Mouse (Mus musculus): ENCODE results near the gene Pif1. TPM values are rescaled to one million over a fixed set of nuclear protein-coding genes. Genes with fewer than 3 reads are reported as not detected.

The Pif1 gene
- polyA plus RNA-seq, 1 experiment from 2014 or later: 2.1 TPM

GRCm38 (mm10) chr9:65621196-65621595 lies 34.2 kb downstream of the Pif1 start:
- no peaks in the 10 kb centered on the region for H3K9me3 ChIP-seq (replicated peaks; ENCODE audit: control insufficient read depth, low read length, poor library complexity, severe bottlenecking)
- no peaks in the 10 kb centered on the region for H3K27me3 ChIP-seq (ENCODE audit: control insufficient read depth, insufficient read depth, low read depth, low read length)
- H3K4me3 ChIP-seq (ENCODE audit: low read depth, low read length): no peak overlapping the region
- no peaks in the 10 kb centered on the region for H3K36me3 ChIP-seq (ENCODE audit: control insufficient read depth, insufficient read depth, low read length)
- WGBS: 84% methylated on average over 4 of the region's 4 CpGs
- H3K4me2 ChIP-seq (ENCODE audit: low read length): no peak overlapping the region
- H3K27ac ChIP-seq (ENCODE audit: low read length): no peak overlapping the region
- no peak overlapping the region for H3K9ac ChIP-seq (ENCODE audit: low read depth, low read length)
- no peak for ATAC-seq
- no peaks in the 10 kb centered on the region for H3K4me1 ChIP-seq (ENCODE audit: control insufficient read depth, insufficient read depth, low read length)

GRCm38 (mm10) chr9:65621666-65622065 lies 34.7 kb downstream of the Pif1 start:
- ATAC-seq: no peak
- Histone ChIP-seq H3K27ac (ENCODE audit: low read length) (no peak overlapping the region), H3K36me3 (ENCODE audit: control insufficient read depth, insufficient read depth, low read length) (no peaks in the 10 kb centered on the region), H3K27me3 (ENCODE audit: control insufficient read depth, insufficient read depth, low read depth, low read length) (no peaks in the 10 kb centered on the region), H3K4me2 (ENCODE audit: low read length) (no peak overlapping the region), H3K9me3 (replicated peaks; ENCODE audit: control insufficient read depth, low read length, poor library complexity, severe bottlenecking) (no peaks in the 10 kb centered on the region), H3K9ac (ENCODE audit: low read depth, low read length) (no peak overlapping the region), H3K4me3 (ENCODE audit: low read depth, low read length) (no peak overlapping the region), H3K4me1 (ENCODE audit: control insufficient read depth, insufficient read depth, low read length) (no peaks in the 10 kb centered on the region)
- 85% methylated on average over 2 of the region's 2 CpGs for WGBS

GRCm38 (mm10) chr9:65622826-65623225 lies 35.9 kb downstream of the Pif1 start:
- Histone ChIP-seq H3K4me1 (ENCODE audit: control insufficient read depth, insufficient read depth, low read length) (no peaks in the 10 kb centered on the region), H3K36me3 (ENCODE audit: control insufficient read depth, insufficient read depth, low read length) (no peaks in the 10 kb centered on the region), H3K4me3 (ENCODE audit: low read depth, low read length) (no peak overlapping the region), H3K9ac (ENCODE audit: low read depth, low read length) (no peak overlapping the region), H3K27me3 (ENCODE audit: control insufficient read depth, insufficient read depth, low read depth, low read length) (peaks cover 8% of the 10 kb centered on the region), H3K27ac (ENCODE audit: low read length) (no peak overlapping the region), H3K4me2 (ENCODE audit: low read length) (no peak overlapping the region), H3K9me3 (replicated peaks; ENCODE audit: control insufficient read depth, low read length, poor library complexity, severe bottlenecking) (no peaks in the 10 kb centered on the region)
- ATAC-seq: no peak
- WGBS: 95% methylated on average over 5 of the region's 5 CpGs

DNA sequence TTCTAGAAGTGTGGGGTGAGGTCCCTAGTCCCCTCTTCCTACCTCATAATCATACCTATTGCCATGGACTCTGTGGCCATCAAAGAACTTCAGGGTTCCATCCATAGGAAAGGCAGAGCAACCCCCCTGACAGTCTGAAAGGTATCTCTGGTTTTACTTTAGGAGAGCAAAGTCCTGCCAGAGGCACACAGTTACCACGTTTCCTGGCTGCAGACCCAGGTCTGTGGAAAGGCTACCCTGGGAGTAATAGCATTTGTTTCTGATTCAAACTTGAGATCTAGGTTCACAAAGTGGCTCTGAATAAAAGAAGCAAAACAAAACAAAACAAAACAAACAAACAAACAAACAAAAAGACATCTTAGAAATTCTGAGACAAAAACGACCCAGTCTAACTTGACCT lies 37.3 kb downstream of the Pif1 start:
- H3K27me3 ChIP-seq (ENCODE audit: control insufficient read depth, insufficient read depth, low read depth, low read length): peaks cover 14% of the 10 kb centered on the region
- H3K4me1 ChIP-seq (ENCODE audit: control insufficient read depth, insufficient read depth, low read length): peaks cover 4% of the 10 kb centered on the region
- H3K9ac ChIP-seq (ENCODE audit: low read depth, low read length): no peak overlapping the region
- no peaks in the 10 kb centered on the region for H3K9me3 ChIP-seq (replicated peaks; ENCODE audit: control insufficient read depth, low read length, poor library complexity, severe bottlenecking)
- no peak overlapping the region for H3K4me2 ChIP-seq (ENCODE audit: low read length)
- no peak overlapping the region for H3K27ac ChIP-seq (ENCODE audit: low read length)
- H3K4me3 ChIP-seq (ENCODE audit: low read depth, low read length): no peak overlapping the region
- no peaks in the 10 kb centered on the region for H3K36me3 ChIP-seq (ENCODE audit: control insufficient read depth, insufficient read depth, low read length)
- no peak for ATAC-seq
- 71% methylated on average over 2 of the region's 2 CpGs for WGBS

GRCm38 (mm10) chr9:65629025-65629766 lies 42.2 kb downstream of the Pif1 start, which contains the start of gene Rbpms2:
Rbpms2 (plus strand) TSS chr9:65629648.
- Histone ChIP-seq H3K9ac (ENCODE audit: low read depth, low read length) (peak within 1 kb of the TSS; percentile 48), H3K27me3 (ENCODE audit: control insufficient read depth, insufficient read depth, low read depth, low read length) (peaks cover 38% of the 10 kb centered on the region), H3K4me2 (ENCODE audit: low read length) (peak within 1 kb of the TSS; percentile 94), H3K9me3 (replicated peaks; ENCODE audit: control insufficient read depth, low read length, poor library complexity, severe bottlenecking) (no peaks in the 10 kb centered on the region; the same call in 1 of the 2 replicates), H3K27ac (ENCODE audit: low read length) (no peak within 1 kb of the TSS), H3K4me3 (ENCODE audit: low read depth, low read length) (peak within 1 kb of the TSS; percentile 62), H3K4me1 (ENCODE audit: control insufficient read depth, insufficient read depth, low read length) (peaks cover 14% of the 10 kb centered on the region), H3K36me3 (ENCODE audit: control insufficient read depth, insufficient read depth, low read length) (no peaks in the 10 kb centered on the region)
- 2% methylated on average over 36 of the region's 40 CpGs for WGBS
- ATAC-seq: no peak

- under 1% methylated on average over 54 of the region's 83 CpGs for WGBS
- no peaks in the 10 kb centered on the region for H3K36me3 ChIP-seq (ENCODE audit: control insufficient read depth, insufficient read depth, low read length)
- no peak overlapping the region for H3K27ac ChIP-seq (ENCODE audit: low read length)
- H3K4me1 ChIP-seq (ENCODE audit: control insufficient read depth, insufficient read depth, low read length): peaks cover 14% of the 10 kb centered on the region
- peaks cover 38% of the 10 kb centered on the region for H3K27me3 ChIP-seq (ENCODE audit: control insufficient read depth, insufficient read depth, low read depth, low read length)
- no peaks in the 10 kb centered on the region; the same call in 1 of the 2 replicates for H3K9me3 ChIP-seq (replicated peaks; ENCODE audit: control insufficient read depth, low read length, poor library complexity, severe bottlenecking)
- H3K4me2 ChIP-seq (ENCODE audit: low read length): peak overlapping the region; percentile 94
- ATAC-seq: peak; percentile 81
- H3K4me3 ChIP-seq (ENCODE audit: low read depth, low read length): peak overlapping the region; percentile 62
- H3K9ac ChIP-seq (ENCODE audit: low read depth, low read length): peak overlapping the region; percentile 48
These were observed 43.0 kb downstream of the Pif1 start for GRCm38 (mm10) chr9:65629767-65630630.

DNA sequence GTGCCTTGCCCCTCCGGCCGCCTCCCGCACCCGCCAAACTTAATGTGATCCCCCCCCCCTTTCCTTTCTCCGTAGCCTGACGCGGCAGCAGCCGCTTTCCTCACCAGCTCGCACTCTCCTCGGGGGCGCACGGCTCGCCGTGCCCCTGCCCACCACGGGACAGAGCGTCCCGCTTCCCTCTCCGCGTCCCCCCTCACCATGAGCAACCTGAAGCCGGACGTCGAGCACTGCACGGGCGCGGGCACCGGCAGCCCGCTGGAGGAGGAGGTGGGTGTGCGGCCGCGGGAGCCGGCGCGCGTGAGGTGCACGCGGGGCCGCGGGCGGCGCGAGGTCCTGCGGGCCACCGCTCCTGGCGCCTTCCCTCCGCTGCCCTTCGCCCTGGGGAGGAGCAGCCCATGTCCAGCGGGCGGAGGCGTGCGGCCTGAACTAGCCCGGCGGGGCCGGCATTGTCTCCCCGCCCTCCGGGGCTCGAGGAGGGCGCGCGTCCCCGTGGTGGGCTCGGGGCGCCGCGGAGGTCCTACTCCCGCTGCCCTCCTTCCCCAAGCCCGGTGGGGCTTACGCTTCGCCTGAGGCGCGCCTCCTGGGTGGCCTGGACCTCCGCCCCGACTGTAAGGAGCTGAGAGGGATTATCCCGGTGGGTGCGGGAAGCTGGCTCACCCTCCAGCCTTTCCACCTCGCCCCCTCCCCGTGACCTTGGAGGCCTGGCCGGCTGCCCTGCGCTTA lies 43.8 kb downstream of the Pif1 start:
- Histone ChIP-seq H3K27me3 (ENCODE audit: control insufficient read depth, insufficient read depth, low read depth, low read length) (peaks cover 38% of the 10 kb centered on the region), H3K4me2 (ENCODE audit: low read length) (peak overlapping the region; percentile 94), H3K9me3 (replicated peaks; ENCODE audit: control insufficient read depth, low read length, poor library complexity, severe bottlenecking) (no peaks in the 10 kb centered on the region; the same call in 1 of the 2 replicates), H3K27ac (ENCODE audit: low read length) (no peak overlapping the region), H3K9ac (ENCODE audit: low read depth, low read length) (peak overlapping the region; percentile 48), H3K36me3 (ENCODE audit: control insufficient read depth, insufficient read depth, low read length) (no peaks in the 10 kb centered on the region), H3K4me3 (ENCODE audit: low read depth, low read length) (peak overlapping the region; percentile 62), H3K4me1 (ENCODE audit: control insufficient read depth, insufficient read depth, low read length) (peaks cover 14% of the 10 kb centered on the region)
- ATAC-seq: peak; percentile 64
- under 1% methylated on average over 35 of the region's 78 CpGs for WGBS

DNA sequence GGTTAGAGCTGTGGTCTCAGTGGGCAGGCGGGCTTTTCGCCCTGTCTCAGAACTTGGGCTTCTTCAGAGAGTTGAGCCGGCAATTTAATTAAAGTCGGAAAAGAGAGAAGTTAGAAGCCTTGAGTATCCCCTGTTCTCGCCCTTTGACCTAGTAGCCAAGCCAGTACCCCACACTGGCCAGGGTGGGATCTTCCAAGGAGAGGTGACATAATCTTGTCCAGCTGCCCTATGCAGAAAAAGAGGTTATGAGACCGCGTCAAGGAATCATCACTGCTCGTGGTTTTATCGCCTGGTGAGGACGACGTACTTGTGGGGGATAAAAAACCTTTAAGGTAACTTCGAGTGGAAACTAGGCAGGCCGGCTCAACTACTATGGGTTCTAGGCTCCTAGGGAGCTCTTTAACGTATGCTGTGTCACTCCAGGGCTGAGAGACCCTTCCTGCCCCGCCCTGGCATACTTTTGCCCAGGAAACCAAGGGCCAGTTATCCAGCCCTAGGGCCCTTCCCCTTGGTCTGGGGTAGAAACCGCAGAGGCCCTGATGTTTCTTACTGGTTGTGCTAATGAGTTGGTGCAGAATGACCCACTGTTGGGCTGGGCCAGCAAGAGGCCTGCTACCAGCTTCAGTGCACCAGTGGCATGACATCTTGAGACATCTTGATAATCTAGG lies 44.5 kb downstream of the Pif1 start:
- Histone ChIP-seq H3K27me3 (ENCODE audit: control insufficient read depth, insufficient read depth, low read depth, low read length) (peaks cover 38% of the 10 kb centered on the region), H3K9ac (ENCODE audit: low read depth, low read length) (no peak overlapping the region)
- no peak for ATAC-seq

More for the DNA sequence above, 44.5 kb downstream of the Pif1 start:
- peak overlapping the region; percentile 62 for H3K4me3 ChIP-seq (ENCODE audit: low read depth, low read length)
- peaks cover 14% of the 10 kb centered on the region for H3K4me1 ChIP-seq (ENCODE audit: control insufficient read depth, insufficient read depth, low read length)
- H3K27ac ChIP-seq (ENCODE audit: low read length): no peak overlapping the region
- no peaks in the 10 kb centered on the region; the same call in 1 of the 2 replicates for H3K9me3 ChIP-seq (replicated peaks; ENCODE audit: control insufficient read depth, low read length, poor library complexity, severe bottlenecking)
- H3K4me2 ChIP-seq (ENCODE audit: low read length): peak overlapping the region; percentile 94
- no peaks in the 10 kb centered on the region for H3K36me3 ChIP-seq (ENCODE audit: control insufficient read depth, insufficient read depth, low read length)
- WGBS: 18% methylated on average over 16 of the region's 16 CpGs
